Mouse (Mus musculus) heart, adult 2 months (tissue): ENCODE measurements around the gene Ddx18.

Experiments
- CTCF ChIP-seq: fragments of 200-600 bp; IDR thresholded peaks from 2 replicates; pipeline ENCODE4 v1.8.1; 2022; ENCODE audit warnings: antibody characterized with exemption, mild to moderate bottlenecking, moderate library complexity
- EP300 ChIP-seq: fragments of 200-500 bp; IDR thresholded peaks from 2 replicates; pipeline ENCODE4 v1.6.1; 2011; ENCODE audit warnings: low read depth, low read length, control low read depth; ENCODE audit not compliant: insufficient read depth
- POLR2A ChIP-seq: fragments of 200-500 bp; IDR thresholded peaks from 2 replicates; pipeline ENCODE4 v1.6.1; 2011; ENCODE audit warnings: mild to moderate bottlenecking, low read depth, low read length, control low read depth; ENCODE audit not compliant: insufficient read depth

DNA sequence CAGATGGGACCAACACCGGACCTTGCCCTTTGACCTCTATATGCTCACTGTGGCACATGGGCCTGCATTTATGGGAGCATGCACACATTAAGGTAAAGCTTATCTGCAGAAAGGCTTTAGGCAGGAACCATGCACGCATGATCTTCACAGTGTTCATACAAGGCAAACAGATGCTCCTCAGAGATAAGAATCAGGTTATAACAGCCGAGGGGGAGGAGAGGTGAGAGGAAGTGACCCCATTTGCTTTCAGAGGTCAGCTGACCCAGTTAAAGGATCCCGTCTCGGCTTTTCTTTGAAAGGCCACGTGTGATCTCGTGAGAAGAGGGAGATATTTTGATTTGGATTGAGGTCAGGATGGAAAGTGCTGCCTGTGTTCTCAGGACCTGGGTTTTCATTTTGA lies 40.2 kb upstream of the Ddx18 start:
- TF ChIP-seq CTCF (no peak), POLR2A (no peak), EP300 (no peak)
